Mouse (Mus musculus) midbrain, embryonic 11.5 days (tissue): ENCODE results near the gene Tsfm. TPM values are rescaled to one million over a fixed set of nuclear protein-coding genes. Genes with fewer than 3 reads are reported as not detected.
A peak's percentile ranks its signal among the peaks of the same experiment; 100 is the strongest.

Source experiments
- ATAC-seq: fragments of 200-750 bp; cut with Nextera tagmentation; 2 replicates; pipeline ENCODE4 v1.8.0; 2017; ENCODE audit warnings: moderate TSS enrichment, moderate library complexity; ENCODE audit not compliant: low FRiP score
- DNase-seq: peaks from one replicate; pipeline ENCODE4 v3.0.0; 2015; ENCODE audit warnings: low spot score; ENCODE audit errors: missing footprints
- H3K27ac ChIP-seq: fragments of 300-500 bp; sonication (generic); 2 replicates; pipeline ENCODE4 v1.5.1; 2014; ENCODE audit warnings: low read depth, low read length
- H3K27me3 ChIP-seq: fragments of 300-500 bp; sonication (generic); 2 replicates; pipeline ENCODE4 v1.6.1; 2014; ENCODE audit warnings: mild to moderate bottlenecking, low read length, moderate library complexity, mixed read lengths; ENCODE audit not compliant: control insufficient read depth, insufficient read depth
- H3K36me3 ChIP-seq: fragments of 300-500 bp; sonication (generic); 2 replicates; pipeline ENCODE4 v1.6.1; 2014; ENCODE audit warnings: mild to moderate bottlenecking, low read length, moderate library complexity, mixed read lengths; ENCODE audit not compliant: control insufficient read depth, insufficient read depth
- H3K4me1 ChIP-seq: fragments of 300-500 bp; sonication (generic); 2 replicates; pipeline ENCODE4 v1.6.1; 2014; ENCODE audit warnings: low read length; ENCODE audit not compliant: control insufficient read depth, insufficient read depth
- H3K4me2 ChIP-seq: fragments of 300-500 bp; sonication (generic); 2 replicates; pipeline ENCODE4 v1.6.1; 2014; ENCODE audit warnings: mild to moderate bottlenecking, moderate library complexity
- H3K4me3 ChIP-seq: fragments of 300-500 bp; sonication (generic); 2 replicates; pipeline ENCODE4 v1.5.1; 2014; ENCODE audit warnings: low read depth, low read length
- H3K9ac ChIP-seq: fragments of 300-500 bp; sonication (generic); 2 replicates; pipeline ENCODE4 v1.6.1; 2014; ENCODE audit warnings: low read length
- H3K9me3 ChIP-seq: fragments of 300-500 bp; sonication (generic); 2 replicates; pipeline ENCODE4 v1.6.1; 2016; ENCODE audit warnings: low read length; ENCODE audit not compliant: control insufficient read depth
- WGBS: fragments of 180-500 bp; shearing (Covaris S2); extraction: QIAGEN DNeasy Blood & Tissue Kit; methylation state at CpG from one replicate; pipeline ENCODE4 v1.1.7; 2014; 5-methylcytosine and 5-hydroxymethylcytosine counted together
- polyA plus RNA-seq: library from polyadenylated mRNA; unstranded; fragments of >200 nt; fragmentation: Nextera tagmentation; extraction: Ambion mirVana; gene quantifications from 2 replicates; pipeline ENCODE4 v1.2.1, GENCODE M21; 2014

Tsfm gene
- polyA plus RNA-seq: 80.7 and 86.0 TPM in 2 replicates

DNA sequence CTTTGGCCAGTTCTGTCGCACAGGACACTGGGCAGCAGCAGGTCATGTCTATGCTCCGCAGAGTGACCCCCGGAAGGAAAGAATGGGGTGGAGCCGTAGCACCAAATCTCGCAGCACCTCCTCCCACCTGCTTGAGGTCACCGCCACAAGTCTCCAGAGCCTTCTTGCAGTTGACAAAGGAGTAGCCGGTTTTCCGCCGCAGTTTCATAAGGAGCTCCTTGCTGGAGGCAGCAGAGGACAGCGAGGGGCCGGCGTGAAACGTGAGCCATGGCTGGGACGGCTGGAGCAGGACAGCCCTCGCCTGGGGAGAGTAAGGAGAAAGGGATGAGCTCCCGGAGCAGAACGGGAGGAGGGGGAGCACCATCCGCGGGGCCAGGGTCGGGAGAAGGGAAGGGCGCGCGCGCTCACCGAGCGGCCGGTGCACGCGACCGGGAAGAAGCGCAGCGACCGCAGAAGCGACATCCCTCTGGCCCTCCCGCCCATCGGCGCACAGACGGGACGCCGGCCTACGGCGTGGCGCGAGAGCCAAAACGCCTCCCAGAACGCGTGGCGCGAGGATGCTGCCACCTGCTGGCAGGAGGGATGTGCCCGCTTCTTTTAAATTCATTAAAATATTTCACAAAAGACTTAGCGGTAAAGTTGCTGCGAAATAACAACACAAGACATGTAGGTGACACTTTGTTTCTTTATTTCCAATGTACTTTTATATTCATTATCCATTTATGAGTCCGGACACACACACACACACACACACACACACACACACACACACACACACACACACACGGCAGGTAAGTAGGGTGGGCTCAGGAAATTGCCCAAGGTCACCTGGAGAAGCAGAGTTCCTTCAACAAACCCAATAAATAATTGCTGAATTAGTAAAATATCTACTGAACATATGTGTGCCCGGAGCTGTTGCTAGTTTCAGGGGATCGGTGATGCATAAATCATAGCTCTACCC, at the start of gene Tsfm:
Gene Tsfm, minus strand, starts transcription at position 505 of the 961 bp plus-strand sequence.
- H3K4me2 ChIP-seq: peak within 1 kb of the TSS; percentile 69
- peak within 1 kb of the TSS; percentile 88 for H3K4me3 ChIP-seq
- peaks cover 4% of the 10 kb centered on the region; the same call in 1 of the 2 replicates for H3K4me1 ChIP-seq
- peak; percentile 99 for DNase-seq
- H3K9me3 ChIP-seq: no peaks in the 10 kb centered on the region
- peak; percentile 91 for ATAC-seq
- H3K27ac ChIP-seq: peak within 1 kb of the TSS; percentile 65
- H3K36me3 ChIP-seq: peaks cover 16% of the 10 kb centered on the region
- H3K9ac ChIP-seq: peak within 1 kb of the TSS; percentile 96
- WGBS: 6% methylated on average over 56 of the region's 56 CpGs
- H3K27me3 ChIP-seq: no peaks in the 10 kb centered on the region

DNA sequence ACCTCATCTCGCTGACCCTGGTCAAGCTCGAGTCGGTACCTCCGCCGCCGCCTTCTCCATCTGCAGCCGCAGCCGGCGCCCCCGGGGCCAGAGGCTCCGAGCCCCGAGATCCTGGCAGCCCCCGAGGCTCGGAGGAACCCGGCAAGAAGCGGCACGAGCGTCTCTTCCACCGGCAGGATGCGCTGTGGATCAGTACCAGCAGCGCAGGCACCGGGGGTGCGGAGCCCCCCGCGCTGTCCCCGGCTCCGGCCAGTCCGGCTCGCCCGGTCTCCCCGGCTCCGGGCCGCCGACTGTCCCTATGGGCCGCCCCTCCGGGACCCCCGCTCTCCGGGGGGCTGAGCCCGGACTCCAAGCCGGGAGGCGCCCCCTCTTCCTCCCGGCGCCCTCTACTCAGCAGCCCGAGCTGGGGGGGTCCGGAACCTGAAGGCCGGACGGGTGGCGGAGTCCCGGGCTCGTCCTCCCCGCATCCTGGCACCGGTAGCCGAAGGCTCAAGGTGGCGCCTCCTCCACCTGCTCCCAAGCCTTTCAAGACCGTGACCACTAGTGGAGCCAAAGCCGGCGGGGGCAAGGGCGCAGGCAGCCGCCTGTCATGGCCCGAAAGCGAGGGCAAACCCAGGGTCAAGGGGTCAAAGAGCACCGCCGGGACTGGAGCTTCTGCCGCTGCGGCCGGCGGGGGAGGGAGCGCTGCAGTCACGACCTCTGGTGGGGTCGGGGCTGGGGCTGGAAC, 49.2 kb upstream of the Tsfm start:
- DNase-seq (peak; percentile 91), ATAC-seq (peak; percentile 16)
- H3K27ac ChIP-seq: no peak overlapping the region; the same call in 1 of the 2 replicates
- no peaks in the 10 kb centered on the region for H3K9me3 ChIP-seq
- H3K4me1 ChIP-seq: peaks cover 36% of the 10 kb centered on the region
- peak overlapping the region; percentile 75 for H3K9ac ChIP-seq
- H3K4me2 ChIP-seq: peak overlapping the region; percentile 100
- WGBS: under 1% methylated on average over 52 of the region's 70 CpGs
- H3K4me3 ChIP-seq: peak overlapping the region; percentile 68
- peaks cover 38% of the 10 kb centered on the region for H3K27me3 ChIP-seq
- no peaks in the 10 kb centered on the region for H3K36me3 ChIP-seq

DNA sequence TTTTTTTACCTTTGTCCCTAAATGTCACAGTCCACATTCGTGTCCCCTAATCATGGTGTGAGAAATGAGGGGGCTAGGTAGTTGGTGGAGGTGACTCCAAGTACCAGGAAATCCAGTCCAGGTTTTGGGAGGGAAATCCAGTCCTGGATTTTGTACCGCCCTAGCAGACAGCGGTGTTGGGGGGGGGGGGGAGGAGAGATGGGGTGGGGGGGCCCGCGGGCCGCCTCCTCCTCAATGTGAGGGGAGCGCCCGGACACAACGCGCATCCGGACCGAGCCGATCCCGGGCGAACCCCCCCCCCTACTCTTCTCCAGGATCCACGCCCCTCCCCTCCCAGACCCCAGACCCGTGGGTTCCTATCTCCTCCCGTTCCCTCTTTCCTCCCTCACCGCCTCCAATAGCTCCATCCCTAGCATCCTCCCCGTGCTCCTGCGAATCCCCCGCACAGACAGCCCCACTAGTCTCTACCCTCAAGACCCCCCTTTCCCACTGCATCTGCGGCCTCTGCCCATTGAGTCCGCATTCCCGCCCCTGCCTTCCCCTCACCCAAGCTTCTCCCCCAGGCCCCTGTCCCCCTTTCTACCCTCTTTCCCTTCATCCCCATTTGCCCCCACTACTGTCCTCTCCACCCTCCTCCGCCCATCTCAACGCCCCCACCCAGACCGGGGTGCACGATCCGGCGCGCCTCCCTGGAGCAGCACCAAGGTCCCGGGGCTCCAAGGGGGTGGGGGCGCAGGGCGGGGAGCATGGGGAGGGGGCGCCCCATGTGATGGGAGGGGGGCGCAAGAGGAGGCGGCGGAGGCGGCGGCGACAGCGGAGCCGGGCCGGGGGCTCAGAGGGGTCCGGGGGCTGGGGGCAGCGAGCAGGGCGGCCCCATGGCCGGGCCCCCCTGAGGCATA, 48.3 kb upstream of the Tsfm start:
- Histone ChIP-seq H3K4me3 (peak overlapping the region; percentile 68), H3K9me3 (no peaks in the 10 kb centered on the region), H3K9ac (peak overlapping the region; percentile 75), H3K27me3 (peaks cover 38% of the 10 kb centered on the region), H3K27ac (peak overlapping the region; percentile 25; the same call in 1 of the 2 replicates), H3K4me1 (peaks cover 36% of the 10 kb centered on the region), H3K4me2 (peak overlapping the region; percentile 100), H3K36me3 (no peaks in the 10 kb centered on the region)
- under 1% methylated on average over 33 of the region's 49 CpGs for WGBS
- peak; percentile 95 for DNase-seq
- ATAC-seq: peak; percentile 77

DNA sequence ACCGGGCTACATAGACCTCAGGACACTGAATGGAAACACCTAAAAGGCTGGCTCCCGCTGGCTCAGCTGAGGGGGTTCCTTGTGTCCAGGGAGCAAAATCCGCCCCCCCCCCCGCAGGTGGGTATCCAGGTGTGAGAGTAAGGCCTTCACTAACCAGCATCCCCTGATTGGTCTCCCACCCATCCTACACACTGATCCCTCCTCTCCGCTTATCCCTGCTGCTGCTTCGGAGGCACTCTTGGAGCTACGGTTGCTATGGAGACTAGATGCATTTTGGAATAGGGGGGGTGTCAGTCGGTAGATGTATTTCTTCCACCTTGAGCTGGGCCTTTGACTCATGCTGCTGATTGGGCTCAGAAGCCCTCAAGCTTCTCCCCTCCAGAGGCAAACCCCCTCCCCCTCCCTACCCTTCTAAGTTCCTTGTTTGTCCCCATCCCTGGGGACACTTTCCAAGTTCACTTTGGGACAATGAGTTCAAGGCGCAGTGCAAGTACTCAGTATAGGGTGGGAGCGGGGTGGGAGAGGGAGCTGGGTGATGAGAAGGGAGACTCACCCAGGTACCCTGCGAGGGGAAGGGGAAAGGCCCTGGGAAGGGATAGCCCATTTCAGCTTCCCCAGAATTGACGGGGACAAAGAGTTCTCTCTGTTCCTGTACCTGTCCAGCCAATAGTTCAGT, 47.5 kb upstream of the Tsfm start:
- Histone ChIP-seq H3K4me2 (peak overlapping the region; percentile 100), H3K27me3 (peaks cover 35% of the 10 kb centered on the region), H3K36me3 (no peaks in the 10 kb centered on the region), H3K27ac (no peak overlapping the region), H3K4me1 (peaks cover 33% of the 10 kb centered on the region), H3K9me3 (no peaks in the 10 kb centered on the region), H3K4me3 (peak overlapping the region; percentile 68), H3K9ac (no peak overlapping the region)
- 1% methylated on average over 12 of the region's 12 CpGs for WGBS
- peak; percentile 98 for DNase-seq
- ATAC-seq: peak; percentile 33; the same call in 1 of the 2 replicates

DNA sequence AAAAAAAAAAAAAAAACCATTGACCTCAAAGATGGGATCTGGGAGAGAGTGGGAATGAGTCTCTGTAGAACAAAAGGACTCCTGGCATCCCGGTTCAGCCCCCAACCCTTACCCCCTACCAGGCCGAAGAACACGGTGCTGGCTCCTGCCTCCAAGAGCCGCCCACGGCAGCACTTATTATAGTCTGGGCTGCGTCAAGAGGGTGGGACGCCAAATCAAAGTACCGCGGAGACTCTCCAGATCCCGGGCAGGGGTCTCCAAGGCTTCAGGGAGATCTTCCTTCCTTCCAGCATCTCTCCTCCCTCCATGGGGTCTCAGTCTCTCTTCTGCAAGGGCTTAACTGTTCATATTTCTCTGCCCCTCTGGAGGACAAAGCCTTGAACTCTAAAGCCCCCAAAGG, 46.9 kb upstream of the Tsfm start:
- Histone ChIP-seq H3K4me3 (no peak overlapping the region), H3K27me3 (peaks cover 30% of the 10 kb centered on the region), H3K9ac (no peak overlapping the region), H3K27ac (no peak overlapping the region; the same call in 1 of the 2 replicates), H3K9me3 (no peaks in the 10 kb centered on the region), H3K4me2 (0 out of 2 replicates have a peak overlapping the region, but pooled peaks have one; percentile 10), H3K36me3 (no peaks in the 10 kb centered on the region), H3K4me1 (peaks cover 32% of the 10 kb centered on the region)
- WGBS: 4% methylated on average over 10 of the region's 10 CpGs
- ATAC-seq (no peak), DNase-seq (peak; percentile 81)

DNA sequence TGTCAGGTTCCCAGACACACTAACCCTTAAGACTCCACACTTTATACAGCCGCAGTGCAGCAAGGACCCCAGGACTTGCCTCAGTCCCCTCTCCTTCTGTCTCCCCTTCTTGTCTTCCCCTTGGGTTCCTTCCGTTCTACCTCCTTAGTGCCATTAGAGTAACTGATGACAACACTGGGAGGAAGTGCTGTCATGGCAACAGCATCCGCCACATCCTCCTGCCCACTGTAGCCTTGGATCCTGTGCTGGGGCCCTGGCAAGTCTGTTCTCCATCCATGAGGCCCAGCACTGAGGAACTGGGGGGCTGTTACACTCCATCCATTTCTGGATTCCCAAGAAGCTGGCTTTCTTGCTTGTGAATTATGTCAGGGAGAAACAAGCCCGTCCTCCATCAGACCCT, 45.4 kb upstream of the Tsfm start:
- ATAC-seq (no peak), DNase-seq (no peak)
- Histone ChIP-seq H3K9ac (no peak overlapping the region), H3K9me3 (no peaks in the 10 kb centered on the region), H3K4me3 (no peak overlapping the region), H3K27ac (no peak overlapping the region), H3K4me2 (no peak overlapping the region), H3K27me3 (peaks cover 19% of the 10 kb centered on the region), H3K36me3 (no peaks in the 10 kb centered on the region), H3K4me1 (peaks cover 24% of the 10 kb centered on the region)
- 57% methylated on average over 4 of the region's 4 CpGs for WGBS

DNA sequence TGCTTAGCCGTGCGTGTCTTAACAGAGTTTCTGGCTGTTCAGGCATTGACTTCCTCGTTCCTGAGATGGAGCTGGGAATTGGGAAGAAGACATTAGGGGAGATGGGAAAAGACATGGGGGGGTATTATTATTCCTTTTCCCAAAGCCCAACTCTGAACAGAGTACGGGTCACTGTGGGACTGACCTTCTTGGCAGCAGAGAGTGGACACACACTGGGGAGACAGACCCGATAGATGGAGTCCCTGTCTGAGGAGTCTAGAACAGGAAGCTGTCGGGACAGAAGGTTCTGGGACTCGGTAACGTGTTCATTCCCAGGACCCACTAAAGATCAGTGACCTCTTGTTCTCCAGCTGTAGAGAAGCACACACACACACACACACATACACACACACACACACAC, 45.0 kb upstream of the Tsfm start:
- H3K27ac ChIP-seq: no peak overlapping the region
- 83% methylated on average over 8 of the region's 8 CpGs for WGBS

DNA sequence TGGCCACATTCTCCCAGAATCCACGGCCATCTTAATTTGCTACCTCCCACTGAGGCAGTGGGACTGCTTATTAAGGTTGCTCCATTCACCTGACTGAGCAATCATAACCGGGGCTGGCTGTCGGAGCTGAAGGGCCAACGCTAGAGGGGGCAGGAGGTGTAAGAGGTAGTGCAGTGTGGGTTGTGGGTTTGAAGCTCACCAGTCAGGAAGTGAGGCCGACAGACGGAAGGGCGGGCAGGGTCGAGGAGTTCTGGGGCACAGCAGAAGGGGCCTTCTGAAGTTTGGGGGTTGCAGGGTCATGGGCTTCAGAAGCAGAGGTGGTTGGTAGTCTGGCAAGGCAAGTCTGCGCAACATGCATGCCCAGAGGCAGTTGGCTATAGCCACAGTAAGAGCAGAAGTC, 44.4 kb upstream of the Tsfm start, which contains the start of gene Agap2:
Gene Agap2, plus strand, starts transcription at position 205 of the 400 bp plus-strand sequence.
- no peaks in the 10 kb centered on the region for H3K36me3 ChIP-seq
- 68% methylated on average over 9 of the region's 9 CpGs for WGBS
- H3K27ac ChIP-seq: no peak within 1 kb of the TSS

More for the DNA sequence above, 45.0 kb upstream of the Tsfm start:
- Histone ChIP-seq H3K4me1 (peaks cover 19% of the 10 kb centered on the region), H3K36me3 (no peaks in the 10 kb centered on the region), H3K4me2 (no peak overlapping the region), H3K9me3 (no peaks in the 10 kb centered on the region), H3K27me3 (peaks cover 15% of the 10 kb centered on the region), H3K9ac (no peak overlapping the region), H3K4me3 (no peak overlapping the region)
- DNase-seq (no peak), ATAC-seq (no peak)

More for the DNA sequence above, 44.4 kb upstream of the Tsfm start, which contains the start of gene Agap2:
- no peak within 1 kb of the TSS for H3K4me2 ChIP-seq
- ATAC-seq: no peak
- H3K27me3 ChIP-seq: peaks cover 9% of the 10 kb centered on the region
- no peak within 1 kb of the TSS for H3K9ac ChIP-seq
- no peaks in the 10 kb centered on the region for H3K9me3 ChIP-seq
- peaks cover 15% of the 10 kb centered on the region for H3K4me1 ChIP-seq
- H3K4me3 ChIP-seq: no peak within 1 kb of the TSS
- no peak for DNase-seq
